Comparison of ENCODE assay signal across 11 mouse cellular contexts in the genomic region with DNA sequence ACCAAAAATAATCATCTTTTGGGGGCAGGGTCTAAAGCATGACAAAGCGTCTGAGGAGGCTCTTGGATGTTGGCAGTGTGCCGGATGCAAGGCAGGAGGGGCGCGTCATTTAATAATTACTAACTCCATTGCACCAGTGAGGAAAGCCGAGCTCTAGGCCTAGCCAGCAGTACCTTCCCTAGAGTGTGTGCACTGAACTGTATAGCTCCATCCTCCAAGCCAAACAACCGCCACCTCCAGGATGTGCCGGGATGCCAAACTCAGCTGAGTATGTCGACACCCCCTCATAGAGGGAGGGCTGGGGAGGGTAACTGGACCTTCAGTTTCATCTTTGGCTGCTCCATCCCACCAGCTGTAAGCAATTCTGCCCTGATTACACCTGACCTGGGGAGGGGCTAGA.
DNase-seq lines count a peak whose midpoint lies in the region; ATAC-seq and TF ChIP-seq lines count a peak whose summit lies in the region.
"Had no signal": no experiment of that assay in that cellular context is flagged by ENCODE, and none has a peak within 500 bp of the region (broad histone marks: within the 10 kb centered on the region; RNA-seq: fewer than 3 reads in every experiment).

No protein-coding gene starts in this region.

- no peaks in the 10 kb centered on the region for H3K36me3 ChIP-seq in midbrain, postnatal 0 days (ENCODE audit: insufficient read depth, low read length)
- H3K36me3 ChIP-seq in midbrain, embryonic 10.5 days: no peaks in the 10 kb centered on the region

- no peak overlapping the region for H3K4me2 ChIP-seq in midbrain, postnatal 0 days (ENCODE audit: low read depth, low read length, poor library complexity, severe bottlenecking)

- no peak overlapping the region for H3K9ac ChIP-seq in midbrain, postnatal 0 days (replicated peaks; ENCODE audit: low read length, poor library complexity, severe bottlenecking)
- H3K9ac ChIP-seq: liver, embryonic 14.5 days had no signal

- no peak for TF ChIP-seq CTCF in midbrain, postnatal 0 days (IDR thresholded peaks at IDR 0.05)

- no peaks in the 10 kb centered on the region for H3K27me3 ChIP-seq in midbrain, postnatal 0 days (ENCODE audit: insufficient read depth, low read length)
- H3K27me3 ChIP-seq in midbrain, embryonic 10.5 days (ENCODE audit: low read depth, poor library complexity, severe bottlenecking): no peaks in the 10 kb centered on the region
- H3K27me3 ChIP-seq: CH12.LX had no signal

- no peak overlapping the region for H3K4me3 ChIP-seq in midbrain, postnatal 0 days (ENCODE audit: low read depth, low read length)
- H3K4me3 ChIP-seq in midbrain, embryonic 10.5 days: no peak overlapping the region

- peak; percentile 42 for DNase-seq in heart, postnatal 4 days
- no peak for DNase-seq in heart, adult 11 months
- DNase-seq in midbrain, postnatal 0 days (ENCODE audit: low spot score): peak; percentile 37
- DNase-seq in midbrain, embryonic 10.5 days (ENCODE audit: low spot score): no peak
- DNase-seq in kidney, adult 11 months: peak; percentile 31
- peak; percentile 23 to 45 for DNase-seq in lung, postnatal 4 days
- no peak for DNase-seq in urinary bladder, adult 2 months (ENCODE audit: low spot score)
- no peak for DNase-seq in urinary bladder, postnatal 36 days (ENCODE audit: low spot score in 2 of 2)
- DNase-seq: layer of hippocampus, adult 9-11 months had no signal

- H3K4me1 ChIP-seq in midbrain, postnatal 0 days (ENCODE audit: insufficient read depth, low read length): no peaks in the 10 kb centered on the region
- H3K4me1 ChIP-seq in midbrain, embryonic 10.5 days: no peaks in the 10 kb centered on the region

- no peak for ATAC-seq in midbrain, postnatal 0 days (ENCODE audit: low FRiP score)

- no peaks in the 10 kb centered on the region for H3K9me3 ChIP-seq in midbrain, postnatal 0 days (ENCODE audit: low read length)
- peaks cover 4% of the 10 kb centered on the region; the same call in 1 of the 2 replicates for H3K9me3 ChIP-seq in midbrain, embryonic 10.5 days (replicated peaks)

- H3K27ac ChIP-seq in midbrain, postnatal 0 days (ENCODE audit: low read depth, low read length): no peak overlapping the region
- no peak overlapping the region for H3K27ac ChIP-seq in midbrain, embryonic 10.5 days (replicated peaks)
- H3K27ac ChIP-seq: liver, embryonic 14.5 days had no signal

- 61% methylated on average over 8 of the region's 8 CpGs for WGBS in midbrain, postnatal 0 days
- WGBS in midbrain, embryonic 10.5 days: 76% methylated on average over 8 of the region's 8 CpGs

Comparison
In these comparisons a context has a peak if more than half of its experiments do, and no peak if none do; other contexts are left out.
1. DNase-seq: peak in heart, postnatal 4 days (single experiment), midbrain, postnatal 0 days (single experiment), kidney, adult 11 months (single experiment) and lung, postnatal 4 days (2 of 2); none in heart, adult 11 months (single experiment), midbrain, embryonic 10.5 days (single experiment), urinary bladder, adult 2 months (single experiment) and urinary bladder, postnatal 36 days (0 of 2).